Mouse (Mus musculus): ENCODE measurements around the gene Gbgt1. TPM values are rescaled to one million over a fixed set of nuclear protein-coding genes. Genes with fewer than 3 reads are reported as not detected.

Gbgt1 gene
- polyA plus RNA-seq, 1 experiment from 2014 or later: 0.22 TPM

GRCm38 (mm10) chr2:28547237-28548172 is 50.8 kb downstream of the Gbgt1 start:
- Histone ChIP-seq H3K27me3 (replicated peaks; ENCODE audit: low read depth, poor library complexity, severe bottlenecking) (no peaks in the 10 kb centered on the region), H3K9me3 (no peaks in the 10 kb centered on the region), H3K36me3 (replicated peaks) (peaks cover 100% of the 10 kb centered on the region), H3K27ac (replicated peaks) (no peak overlapping the region; the same call in 1 of the 2 replicates), H3K4me1 (peaks cover 6% of the 10 kb centered on the region; the same call in 1 of the 2 replicates), H3K4me3 (no peak overlapping the region)
- peak; percentile 85 for DNase-seq (ENCODE audit: low spot score)
- WGBS: 51% methylated on average over 11 of the region's 11 CpGs

GRCm38 (mm10) chr2:28549157-28549556 is 52.5 kb downstream of the Gbgt1 start:
- WGBS: 93% methylated on average over 13 of the region's 13 CpGs
- Histone ChIP-seq H3K4me3 (no peak overlapping the region), H3K36me3 (replicated peaks) (peaks cover 100% of the 10 kb centered on the region), H3K9me3 (no peaks in the 10 kb centered on the region), H3K27me3 (replicated peaks; ENCODE audit: low read depth, poor library complexity, severe bottlenecking) (no peaks in the 10 kb centered on the region), H3K4me1 (peaks cover 6% of the 10 kb centered on the region; the same call in 1 of the 2 replicates), H3K27ac (replicated peaks) (no peak overlapping the region)
- DNase-seq (ENCODE audit: low spot score): no peak

- no peak for DNase-seq (ENCODE audit: low spot score)
- no peaks in the 10 kb centered on the region for H3K27me3 ChIP-seq (replicated peaks; ENCODE audit: low read depth, poor library complexity, severe bottlenecking)
- H3K4me3 ChIP-seq: no peak overlapping the region
- no peaks in the 10 kb centered on the region for H3K9me3 ChIP-seq
- H3K36me3 ChIP-seq (replicated peaks): peaks cover 81% of the 10 kb centered on the region
- WGBS: 93% methylated on average over 5 of the region's 5 CpGs
- peaks cover 5% of the 10 kb centered on the region; the same call in 1 of the 2 replicates for H3K4me1 ChIP-seq
- no peak overlapping the region for H3K27ac ChIP-seq (replicated peaks)
Measured at GRCm38 (mm10) chr2:28552301-28552700, 55.6 kb downstream of the Gbgt1 start.

Other genes starting within 250 kb of the Gbgt1 start
- gene Ppp1r26, start 50.1 kb upstream of the Gbgt1 start, polyA plus RNA-seq (2016; fragmentation: Nextera tagmentation; extraction: Ambion mirVana): 5.0 and 5.3 TPM in 2 replicates
- 1.3 and 1.5 TPM in 2 replicates for gene 1700007K13Rik, start 30.6 kb upstream of the Gbgt1 start, polyA plus RNA-seq (2016; fragmentation: Nextera tagmentation; extraction: Ambion mirVana)
- 68.5 and 71.9 TPM in 2 replicates for gene Mrps2, start 28.8 kb upstream of the Gbgt1 start, polyA plus RNA-seq (2016; fragmentation: Nextera tagmentation; extraction: Ambion mirVana)
- not detected in 2 replicates for gene Gm10134, start 9.2 kb downstream of the Gbgt1 start, polyA plus RNA-seq (2016; fragmentation: Nextera tagmentation; extraction: Ambion mirVana)
- gene Ralgds, start 16.2 kb downstream of the Gbgt1 start, polyA plus RNA-seq (2016; fragmentation: Nextera tagmentation; extraction: Ambion mirVana): 36.7 and 44.2 TPM in 2 replicates
- not detected in 2 replicates for gene Cel, start 66.5 kb downstream of the Gbgt1 start, polyA plus RNA-seq (2016; fragmentation: Nextera tagmentation; extraction: Ambion mirVana)
- 57.9 and 61.4 TPM in 2 replicates for gene Gtf3c5, start 86.9 kb downstream of the Gbgt1 start, polyA plus RNA-seq (2016; fragmentation: Nextera tagmentation; extraction: Ambion mirVana)
- 2.7 and 3.9 TPM in 2 replicates for gene Gfi1b, start 125.1 kb downstream of the Gbgt1 start, polyA plus RNA-seq (2016; fragmentation: Nextera tagmentation; extraction: Ambion mirVana)
- 21.4 and 23.5 TPM in 2 replicates for gene Tsc1, start 144.3 kb downstream of the Gbgt1 start, polyA plus RNA-seq (2016; fragmentation: Nextera tagmentation; extraction: Ambion mirVana)
- gene Spaca9, start 202.8 kb downstream of the Gbgt1 start, polyA plus RNA-seq (2016; fragmentation: Nextera tagmentation; extraction: Ambion mirVana): 2.6 and 3.2 TPM in 2 replicates
- 0.70 and 1.1 TPM in 2 replicates for gene Ak8, start 203.3 kb downstream of the Gbgt1 start, polyA plus RNA-seq (2016; fragmentation: Nextera tagmentation; extraction: Ambion mirVana)